Mouse (Mus musculus) hindbrain, embryonic 15.5 days (tissue): ENCODE measurements around the gene Cux2. TPM values are rescaled to one million over a fixed set of nuclear protein-coding genes. Genes with fewer than 3 reads are reported as not detected.

Experiments
- ATAC-seq: fragments of 200-750 bp; cut with Nextera tagmentation; 2 replicates; pipeline ENCODE4 v1.8.0; 2017; ENCODE audit warnings: low read depth, moderate number of reproducible peaks, moderate TSS enrichment; ENCODE audit not compliant: low FRiP score
- H3K27ac ChIP-seq: fragments of 300-500 bp; sonication (generic); replicated peaks from 2 replicates; pipeline ENCODE4 v1.5.1; 2015; ENCODE audit warnings: mild to moderate bottlenecking, inconsistent platforms
- H3K27me3 ChIP-seq: fragments of 300-500 bp; sonication (generic); 2 replicates; pipeline ENCODE4 v1.6.1; 2015; ENCODE audit warnings: control low read depth, inconsistent platforms
- H3K36me3 ChIP-seq: fragments of 300-500 bp; sonication (generic); 2 replicates; pipeline ENCODE4 v1.6.1; 2015; ENCODE audit warnings: control low read depth, inconsistent platforms
- H3K4me1 ChIP-seq: fragments of 300-500 bp; sonication (generic); replicated peaks from 2 replicates; pipeline ENCODE4 v1.6.1; 2015; ENCODE audit warnings: control low read depth, inconsistent platforms
- H3K4me2 ChIP-seq: fragments of 300-500 bp; sonication (generic); 2 replicates; pipeline ENCODE4 v1.6.1; 2015; ENCODE audit warnings: moderate library complexity, mild to moderate bottlenecking, inconsistent platforms
- H3K4me3 ChIP-seq: fragments of 300-500 bp; sonication (generic); 2 replicates; pipeline ENCODE4 v1.5.1; 2015; ENCODE audit warnings: mild to moderate bottlenecking, inconsistent platforms
- H3K9ac ChIP-seq: fragments of 300-500 bp; sonication (generic); 2 replicates; pipeline ENCODE4 v1.6.1; 2015; ENCODE audit warnings: inconsistent platforms
- H3K9me3 ChIP-seq: fragments of 300-500 bp; sonication (generic); 2 replicates; pipeline ENCODE4 v1.6.1; 2016; ENCODE audit warnings: control low read depth, inconsistent platforms
- WGBS: fragments of 180-500 bp; shearing (Covaris S2); methylation state at CpG from one replicate; pipeline ENCODE4 v1.1.7; 2015; 5-methylcytosine and 5-hydroxymethylcytosine counted together
- polyA plus RNA-seq: library from polyadenylated mRNA; unstranded; fragments of >200 nt; fragmentation: Nextera tagmentation; extraction: Ambion mirVana; gene quantifications from 2 replicates; pipeline ENCODE4 v1.2.1, GENCODE M21; 2015

The Cux2 gene
- polyA plus RNA-seq, 1 experiment from 2014 or later, result 23.3 TPM

- peak; percentile 19; the same call in 1 of the 2 replicates for ATAC-seq
- no peaks in the 10 kb centered on the region for H3K9me3 ChIP-seq
These were observed 212.2 kb downstream of the Cux2 start, which contains the start of gene Sh2b3 for GRCm38 (mm10) chr5:121837441-121838340. TSS of gene Sh2b3 (minus strand) at chr5:121837646.

GRCm38 (mm10) chr5:121836692-121837415, 213.0 kb downstream of the Cux2 start:
- under 1% methylated on average over 67 of the region's 77 CpGs for WGBS

More at GRCm38 (mm10) chr5:121837441-121838340, 212.2 kb downstream of the Cux2 start, which contains the start of gene Sh2b3:
- no peaks in the 10 kb centered on the region for H3K36me3 ChIP-seq
- WGBS, result 2% methylated on average over 35 of the region's 35 CpGs
- H3K9ac ChIP-seq, result peak within 1 kb of the TSS; percentile 66
- peaks cover 59% of the 10 kb centered on the region for H3K4me1 ChIP-seq
- peak within 1 kb of the TSS; percentile 90 for H3K4me2 ChIP-seq
- H3K4me3 ChIP-seq, result peak within 1 kb of the TSS; percentile 57
- H3K27ac ChIP-seq, result peak within 1 kb of the TSS; percentile 51
- peaks cover 32% of the 10 kb centered on the region for H3K27me3 ChIP-seq

GRCm38 (mm10) chr5:121835949-121836691, 213.8 kb downstream of the Cux2 start:
- Histone ChIP-seq H3K4me1 (peaks cover 58% of the 10 kb centered on the region), H3K9me3 (no peaks in the 10 kb centered on the region), H3K9ac (peak overlapping the region; percentile 66), H3K36me3 (no peaks in the 10 kb centered on the region), H3K27ac (peak overlapping the region; percentile 49), H3K4me2 (peak overlapping the region; percentile 90), H3K4me3 (peak overlapping the region; percentile 57), H3K27me3 (peaks cover 24% of the 10 kb centered on the region)
- peak; percentile 17; the same call in 1 of the 2 replicates for ATAC-seq
- under 1% methylated on average over 48 of the region's 51 CpGs for WGBS

More at GRCm38 (mm10) chr5:121836692-121837415, 213.0 kb downstream of the Cux2 start:
- peaks cover 58% of the 10 kb centered on the region for H3K4me1 ChIP-seq
- peak overlapping the region; percentile 66 for H3K9ac ChIP-seq
- H3K9me3 ChIP-seq, result no peaks in the 10 kb centered on the region
- H3K27ac ChIP-seq, result peak overlapping the region; percentile 51
- H3K36me3 ChIP-seq, result no peaks in the 10 kb centered on the region
- H3K27me3 ChIP-seq, result peaks cover 25% of the 10 kb centered on the region
- H3K4me3 ChIP-seq, result peak overlapping the region; percentile 57
- peak overlapping the region; percentile 90 for H3K4me2 ChIP-seq
- peak; percentile 74 for ATAC-seq

- H3K27ac ChIP-seq, result no peak overlapping the region
- WGBS, result 39% methylated on average over 12 of the region's 12 CpGs
- no peak for ATAC-seq
- no peaks in the 10 kb centered on the region for H3K36me3 ChIP-seq
- H3K4me1 ChIP-seq, result peaks cover 58% of the 10 kb centered on the region
- peak overlapping the region; percentile 66 for H3K9ac ChIP-seq
- H3K9me3 ChIP-seq, result no peaks in the 10 kb centered on the region
- H3K4me2 ChIP-seq, result peak overlapping the region; percentile 90
- peak overlapping the region; percentile 57 for H3K4me3 ChIP-seq
- H3K27me3 ChIP-seq, result peaks cover 24% of the 10 kb centered on the region
These were observed 214.7 kb downstream of the Cux2 start for GRCm38 (mm10) chr5:121834991-121835747.

- no peaks in the 10 kb centered on the region for H3K9me3 ChIP-seq
- peaks cover 66% of the 10 kb centered on the region for H3K4me1 ChIP-seq
- peak overlapping the region; percentile 90 for H3K4me2 ChIP-seq
- H3K27ac ChIP-seq, result no peak overlapping the region
- 82% methylated on average over 7 of the region's 7 CpGs for WGBS
- no peak overlapping the region; the same call in 1 of the 2 replicates for H3K4me3 ChIP-seq
- no peak overlapping the region for H3K9ac ChIP-seq
- ATAC-seq, result no peak
- H3K27me3 ChIP-seq, result peaks cover 19% of the 10 kb centered on the region
- H3K36me3 ChIP-seq, result no peaks in the 10 kb centered on the region
These were observed 215.7 kb downstream of the Cux2 start for GRCm38 (mm10) chr5:121834241-121834606.

GRCm38 (mm10) chr5:121833572-121834240, 216.2 kb downstream of the Cux2 start:
- H3K4me1 ChIP-seq, result peaks cover 67% of the 10 kb centered on the region

GRCm38 (mm10) chr5:121833159-121833558, 216.7 kb downstream of the Cux2 start:
- no peak overlapping the region for H3K4me2 ChIP-seq
- H3K4me1 ChIP-seq, result peaks cover 67% of the 10 kb centered on the region
- no peak overlapping the region for H3K4me3 ChIP-seq
- H3K9ac ChIP-seq, result no peak overlapping the region
- H3K9me3 ChIP-seq, result no peaks in the 10 kb centered on the region
- peaks cover 14% of the 10 kb centered on the region for H3K27me3 ChIP-seq
- H3K36me3 ChIP-seq, result no peaks in the 10 kb centered on the region
- no peak for ATAC-seq
- H3K27ac ChIP-seq, result no peak overlapping the region
- 89% methylated on average over 2 of the region's 2 CpGs for WGBS

More at GRCm38 (mm10) chr5:121833572-121834240, 216.2 kb downstream of the Cux2 start:
- ATAC-seq, result no peak
- H3K36me3 ChIP-seq, result no peaks in the 10 kb centered on the region
- peaks cover 14% of the 10 kb centered on the region for H3K27me3 ChIP-seq
- 38% methylated on average over 10 of the region's 10 CpGs for WGBS
- H3K9me3 ChIP-seq, result no peaks in the 10 kb centered on the region
- no peak overlapping the region for H3K4me3 ChIP-seq
- H3K27ac ChIP-seq, result no peak overlapping the region
- H3K4me2 ChIP-seq, result peak overlapping the region; percentile 90
- H3K9ac ChIP-seq, result no peak overlapping the region

GRCm38 (mm10) chr5:121832376-121833155, 217.3 kb downstream of the Cux2 start:
- Histone ChIP-seq H3K4me1 (peaks cover 67% of the 10 kb centered on the region), H3K4me3 (no peak overlapping the region), H3K27ac (no peak overlapping the region), H3K9ac (no peak overlapping the region), H3K36me3 (no peaks in the 10 kb centered on the region), H3K9me3 (no peaks in the 10 kb centered on the region), H3K27me3 (peaks cover 11% of the 10 kb centered on the region), H3K4me2 (no peak overlapping the region)
- ATAC-seq, result no peak
- 71% methylated on average over 6 of the region's 6 CpGs for WGBS

GRCm38 (mm10) chr5:121831002-121831601, 218.8 kb downstream of the Cux2 start:
- Histone ChIP-seq H3K4me2 (no peak overlapping the region), H3K4me1 (peaks cover 59% of the 10 kb centered on the region), H3K4me3 (no peak overlapping the region), H3K27ac (no peak overlapping the region), H3K36me3 (no peaks in the 10 kb centered on the region), H3K27me3 (peaks cover 4% of the 10 kb centered on the region), H3K9ac (no peak overlapping the region), H3K9me3 (no peaks in the 10 kb centered on the region)
- no peak for ATAC-seq
- 91% methylated on average over 6 of the region's 6 CpGs for WGBS
